Mouse (Mus musculus) MEL (cell line): Measurements from ENCODE around the gene Sec23b. TPM values are rescaled to one million over a fixed set of nuclear protein-coding genes. Genes with fewer than 3 reads are reported as not detected.

Experiments used
- DNase-seq: peaks from one replicate; pipeline ENCODE4 v3.0.0; 2011; ENCODE audit warnings: low read depth, low spot score
- H3K27ac ChIP-seq: 2 replicates; pipeline ENCODE4 v1.5.1; 2012; ENCODE audit warnings: low read depth, mild to moderate bottlenecking, control low read depth, low read length, moderate library complexity; ENCODE audit not compliant: control insufficient read depth
- H3K27me3 ChIP-seq, 2 experiments: fragments of 150-350 bp in 1 of 2; sonication (generic) in 1 of 2; 2 replicates each; pipeline ENCODE4 v1.6.1; 2012; ENCODE audit warnings: low read length in 2 of 2, mild to moderate bottlenecking in 2 of 2, improper control_type of control experiment in 1 of 2, moderate library complexity in 1 of 2; ENCODE audit not compliant: insufficient read depth in 2 of 2, control insufficient read depth in 1 of 2
- H3K36me3 ChIP-seq, 2 experiments: 2 replicates each; pipeline ENCODE4 v1.6.1; 2012 to 2014; ENCODE audit warnings: low read length in 2 of 2, improper control_type of control experiment in 1 of 2, inconsistent platforms in 1 of 2, mild to moderate bottlenecking in 1 of 2; ENCODE audit not compliant: insufficient read depth in 2 of 2, control insufficient read depth in 1 of 2
- H3K4me1 ChIP-seq, 2 experiments: fragments of 150-350 bp in 1 of 2; sonication (generic) in 1 of 2; 2 replicates each; pipeline ENCODE4 v1.6.1; 2012; ENCODE audit warnings: low read length in 2 of 2, improper control_type of control experiment in 1 of 2, mild to moderate bottlenecking in 1 of 2; ENCODE audit not compliant: insufficient read depth in 2 of 2, control insufficient read depth in 1 of 2
- H3K4me3 ChIP-seq, 2 experiments: fragments of 150-350 bp in 1 of 2; sonication (generic) in 1 of 2; 2 replicates each; pipeline ENCODE4 v1.5.1; 2012; ENCODE audit warnings: low read depth in 2 of 2, low read length in 2 of 2, mild to moderate bottlenecking in 2 of 2, moderate library complexity in 2 of 2, control low read depth in 1 of 2, improper control_type of control experiment in 1 of 2; ENCODE audit not compliant: control insufficient read depth in 1 of 2, insufficient read depth in 1 of 2
- H3K79me2 ChIP-seq: 2 replicates; pipeline ENCODE4 v1.6.1; 2012; ENCODE audit warnings: mild to moderate bottlenecking, low read length, moderate library complexity; ENCODE audit not compliant: control insufficient read depth, poor library complexity, insufficient read depth
- H3K9ac ChIP-seq: 2 replicates; pipeline ENCODE4 v1.6.1; 2012; ENCODE audit warnings: low read depth, mild to moderate bottlenecking, control low read depth, low read length, moderate library complexity; ENCODE audit not compliant: control insufficient read depth, poor library complexity, severe bottlenecking
- H3K9me3 ChIP-seq: fragments of 150-350 bp; sonication (generic); replicated peaks from 2 replicates; pipeline ENCODE4 v1.6.1; 2012; ENCODE audit warnings: mild to moderate bottlenecking, low read length, improper control_type of control experiment, moderate library complexity; ENCODE audit not compliant: insufficient read depth
- CHD1 ChIP-seq: IDR thresholded peaks from 2 replicates; pipeline ENCODE4 v1.6.1; 2012; ENCODE audit warnings: low read depth, mild to moderate bottlenecking, inconsistent platforms, low read length, improper control_type of control experiment
- CTCF ChIP-seq, 3 experiments: IDR thresholded peaks in 2 of 3; conservative IDR thresholded peaks in 1 of 3; 2 replicates each; pipeline ENCODE4 v1.5.1; 2011 to 2012; ENCODE audit warnings: low read length in 3 of 3, low read depth in 2 of 3, mild to moderate bottlenecking in 2 of 3, improper control_type of control experiment in 1 of 3, inconsistent platforms in 1 of 3, mixed read lengths in 1 of 3, moderate library complexity in 1 of 3; ENCODE audit not compliant: control insufficient read depth in 1 of 3, insufficient read depth in 1 of 3, poor library complexity in 1 of 3, severe bottlenecking in 1 of 3
- E2F4 ChIP-seq: IDR thresholded peaks from 2 replicates; pipeline ENCODE4 v1.6.1; 2011; ENCODE audit warnings: low read depth, low read length, improper control_type of control experiment, borderline replicate concordance
- GABPA ChIP-seq: IDR thresholded peaks from 2 replicates; pipeline ENCODE4 v1.6.1; 2012; ENCODE audit warnings: low read depth, mild to moderate bottlenecking, inconsistent platforms, low read length, improper control_type of control experiment, moderate library complexity
- GATA1 ChIP-seq: IDR thresholded peaks from 2 replicates; pipeline ENCODE4 v1.6.1; 2011; ENCODE audit warnings: low read depth, low read length, improper control_type of control experiment
- HCFC1 ChIP-seq: IDR thresholded peaks from 2 replicates; pipeline ENCODE4 v1.6.1; 2012; ENCODE audit warnings: low read depth, mild to moderate bottlenecking, inconsistent platforms, low read length, improper control_type of control experiment, moderate library complexity
- MAFK ChIP-seq: IDR thresholded peaks from 2 replicates; pipeline ENCODE4 v1.6.1; 2011; ENCODE audit warnings: low read depth, mild to moderate bottlenecking, low read length, improper control_type of control experiment, borderline replicate concordance
- MAZ ChIP-seq: IDR thresholded peaks from 2 replicates; pipeline ENCODE4 v1.6.1; 2012; ENCODE audit warnings: low read depth, mild to moderate bottlenecking, inconsistent platforms, low read length, improper control_type of control experiment
- MXI1 ChIP-seq: IDR thresholded peaks from 2 replicates; pipeline ENCODE4 v1.6.1; 2011; ENCODE audit warnings: mild to moderate bottlenecking, low read depth, low read length, improper control_type of control experiment
- MYB ChIP-seq: IDR thresholded peaks from 2 replicates; pipeline ENCODE4 v1.6.1; 2011; ENCODE audit warnings: mild to moderate bottlenecking, low read depth, low read length, improper control_type of control experiment
- NRF1 ChIP-seq: IDR thresholded peaks from 2 replicates; pipeline ENCODE4 v1.6.1; 2014; ENCODE audit warnings: low read depth, mild to moderate bottlenecking, inconsistent platforms, low read length, improper control_type of control experiment, moderate library complexity; ENCODE audit not compliant: poor library complexity, insufficient read depth, severe bottlenecking
- POLR2AphosphoS5 ChIP-seq: IDR thresholded peaks from 2 replicates; pipeline ENCODE4 v1.6.1; 2012; ENCODE audit warnings: low read depth, borderline replicate concordance, mild to moderate bottlenecking, inconsistent platforms, low read length, moderate library complexity, mixed read lengths
- SIN3A ChIP-seq: IDR thresholded peaks from 2 replicates; pipeline ENCODE4 v1.6.1; 2012; ENCODE audit warnings: low read length, improper control_type of control experiment, inconsistent platforms
- SMC3 ChIP-seq: IDR thresholded peaks from 2 replicates; pipeline ENCODE4 v1.6.1; 2011; ENCODE audit warnings: low read depth, low read length, improper control_type of control experiment
- ZC3H11A ChIP-seq: IDR thresholded peaks from 2 replicates; pipeline ENCODE4 v1.6.1; 2012; ENCODE audit warnings: low read depth, mild to moderate bottlenecking, inconsistent platforms, low read length, improper control_type of control experiment
- ZMIZ1 ChIP-seq: IDR thresholded peaks from 2 replicates; pipeline ENCODE4 v1.6.1; 2012; ENCODE audit warnings: low read depth, mild to moderate bottlenecking, inconsistent platforms, low read length, improper control_type of control experiment, moderate library complexity
- ZNF384 ChIP-seq: IDR thresholded peaks from 2 replicates; pipeline ENCODE4 v1.6.1; 2012; ENCODE audit warnings: low read depth, mild to moderate bottlenecking, inconsistent platforms, low read length, improper control_type of control experiment
- polyA plus RNA-seq, 2 experiments: library from polyadenylated mRNA; stranded (reverse) in 1 of 2; unstranded in 1 of 2; fragments of >175 nt in 1 of 2; fragments of >200 nt in 1 of 2; gene quantifications; 2 replicates each; pipeline versions ENCODE4 v1.2.1 to v1.2.4; 2012; ENCODE audit warnings: low replicate concordance in 2 of 2, low read depth in 1 of 2; ENCODE audit not compliant: insufficient read length in 2 of 2, insufficient read depth in 1 of 2, missing spikeins in 1 of 2
- total RNA-seq: library from RNA; depleted of rRNA; stranded (reverse); fragments of 300-350 nt; gene quantifications from 2 replicates; pipeline ENCODE4 v1.2.3, GENCODE M21; 2012

Sec23b gene
- total and polyA plus RNA-seq, 3 experiments = 78.7 to 89.8 TPM; not detected in 1

DNA sequence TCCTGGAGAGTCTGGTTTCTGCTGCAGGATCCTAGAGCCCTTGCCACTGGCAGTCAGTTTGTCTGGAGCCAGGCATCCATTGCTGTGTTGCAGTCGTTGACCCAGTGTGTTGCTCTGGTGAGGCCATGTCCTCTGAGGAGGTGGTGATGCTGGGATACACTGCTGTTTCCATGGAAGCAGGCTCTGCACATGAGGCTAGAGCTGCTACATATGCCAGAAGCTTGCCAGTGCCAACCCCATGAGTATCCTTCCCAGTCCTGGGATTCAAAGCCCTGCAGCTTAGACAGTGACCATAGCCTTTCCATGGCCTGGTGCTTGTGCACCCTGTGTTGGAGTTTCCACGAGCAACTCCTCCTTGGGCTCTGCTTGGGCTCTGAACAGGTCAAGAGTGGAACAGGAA, 77.5 kb downstream of the Sec23b start (continued):
- no peak for TF ChIP-seq MAZ

DNA sequence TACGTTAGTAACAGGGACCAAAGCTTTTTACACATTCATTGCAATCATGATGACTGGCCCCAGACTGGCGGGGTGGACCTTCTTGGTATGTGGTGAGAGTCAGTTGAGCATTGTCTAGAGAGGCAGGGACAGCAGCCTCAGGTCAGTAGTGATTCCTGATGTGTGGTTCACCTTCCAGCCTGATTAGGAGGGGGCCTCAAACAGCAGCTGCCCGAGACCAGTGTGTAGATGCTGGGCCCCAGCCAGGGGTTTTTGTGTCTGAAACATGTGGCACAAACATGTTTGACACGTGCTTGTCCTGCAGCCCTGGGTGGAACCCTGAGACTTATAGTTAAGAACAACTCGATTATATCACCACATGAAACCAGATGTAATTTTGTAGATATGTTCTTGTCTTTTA, 78.2 kb downstream of the Sec23b start:
- Histone ChIP-seq H3K9me3 (no peaks in the 10 kb centered on the region), H3K4me3 (no peak overlapping the region), H3K27me3 (no peaks in the 10 kb centered on the region), H3K9ac (no peak overlapping the region), H3K27ac (no peak overlapping the region), H3K4me1 (no peaks in the 10 kb centered on the region), H3K36me3 (no peaks in the 10 kb centered on the region), H3K79me2 (no peaks in the 10 kb centered on the region)
- TF ChIP-seq ZMIZ1 = no peak
- no peak for TF ChIP-seq MAFK
- no peak for TF ChIP-seq ZC3H11A
- no peak for TF ChIP-seq MYB
- no peak for TF ChIP-seq HCFC1
- no peak for TF ChIP-seq POLR2AphosphoS5
- no peak for TF ChIP-seq E2F4
- TF ChIP-seq NRF1 = no peak
- TF ChIP-seq ZNF384 = no peak
- TF ChIP-seq CHD1 = no peak
- no peak for TF ChIP-seq MAZ
- no peak for TF ChIP-seq SMC3
- TF ChIP-seq MXI1 = no peak
- TF ChIP-seq GATA1 = no peak
- no peak for TF ChIP-seq GABPA
- no peak for TF ChIP-seq SIN3A
- DNase-seq = no peak

DNA sequence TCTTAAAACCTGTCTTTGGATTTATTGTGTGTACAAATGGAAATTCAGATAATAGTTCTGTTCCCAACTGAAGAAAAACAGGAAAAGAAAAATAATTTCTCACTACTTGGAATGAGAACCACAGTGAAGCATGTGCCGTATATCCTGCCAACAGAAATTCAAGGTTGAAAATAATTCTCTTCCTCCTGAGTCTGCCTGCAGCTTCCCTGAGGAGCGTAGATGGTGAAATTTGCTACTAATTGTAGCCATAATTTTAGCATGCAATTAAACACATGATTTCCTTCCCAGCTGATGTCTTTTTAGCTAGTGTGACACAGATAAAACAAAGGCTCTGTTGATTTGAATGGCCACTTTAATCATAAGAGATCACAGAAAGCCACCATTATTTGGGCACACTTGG, 78.7 kb downstream of the Sec23b start:
- no peaks in the 10 kb centered on the region for H3K27me3 ChIP-seq
- no peaks in the 10 kb centered on the region for H3K36me3 ChIP-seq
- no peak overlapping the region for H3K9ac ChIP-seq
- TF ChIP-seq GATA1 = no peak
- TF ChIP-seq CTCF (IDR thresholded peaks at IDR 0.05 in 2 of 3, conservative IDR thresholded peaks at IDR 0.05 in 1 of 3; ENCODE audit: control insufficient read depth in 1 of 3, insufficient read depth in 1 of 3, low read depth in 2 of 3, low read length in 3 of 3, poor library complexity in 1 of 3, severe bottlenecking in 1 of 3) = no peak
- no peak for DNase-seq
- no peaks in the 10 kb centered on the region for H3K4me1 ChIP-seq
- H3K27ac ChIP-seq = no peak overlapping the region
- H3K79me2 ChIP-seq = no peaks in the 10 kb centered on the region
- no peak overlapping the region for H3K4me3 ChIP-seq
- H3K9me3 ChIP-seq = no peaks in the 10 kb centered on the region
